Mouse (Mus musculus): ENCODE results near the gene Akna.

Gene Akna

GRCm38 (mm10) chr4:63384262-63384661 is 18.9 kb downstream of the Akna start:
- peak; percentile 43 for DNase-seq (ENCODE audit: low read depth, low spot score)

- DNase-seq (ENCODE audit: low read depth, low spot score) = no peak
These were observed 19.7 kb downstream of the Akna start for GRCm38 (mm10) chr4:63383474-63383873.

- DNase-seq (ENCODE audit: low read depth, low spot score) = no peak
These were observed 20.3 kb downstream of the Akna start for GRCm38 (mm10) chr4:63382676-63383369.

GRCm38 (mm10) chr4:63377483-63377882 is 25.7 kb downstream of the Akna start:
- no peak for DNase-seq (ENCODE audit: low read depth, low spot score)

- no peak for DNase-seq (ENCODE audit: low read depth, low spot score)
These were observed 27.8 kb downstream of the Akna start for GRCm38 (mm10) chr4:63375367-63375766.

DNA sequence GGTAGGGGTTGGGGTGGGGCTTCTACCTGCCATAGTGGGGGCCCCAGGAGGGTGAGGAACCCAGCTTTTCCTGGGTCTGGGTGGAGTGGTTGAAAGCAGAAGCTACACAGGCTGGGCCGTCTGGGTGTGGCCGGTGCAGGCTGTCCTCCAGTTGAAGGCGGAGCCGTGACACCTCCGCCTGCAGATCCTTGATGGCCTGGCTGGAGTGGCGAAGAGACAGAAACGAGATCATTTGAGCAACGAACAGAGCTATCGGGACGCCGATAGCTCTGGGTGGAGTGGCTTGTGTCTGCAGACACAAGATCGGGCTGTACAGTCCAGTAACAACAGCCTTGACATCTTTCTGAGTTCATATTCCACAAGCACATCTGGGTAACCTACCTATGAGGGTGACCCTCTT is 28.8 kb downstream of the Akna start:
- DNase-seq (ENCODE audit: low read depth, low spot score) = no peak

- DNase-seq (ENCODE audit: low read depth, low spot score) = no peak
These were observed 29.8 kb downstream of the Akna start for GRCm38 (mm10) chr4:63373404-63373803.

GRCm38 (mm10) chr4:63371890-63372289 is 31.3 kb downstream of the Akna start:
- DNase-seq (ENCODE audit: low read depth, low spot score) = peak; percentile 80

- DNase-seq (ENCODE audit: low read depth, low spot score) = no peak
These were observed 32.3 kb downstream of the Akna start for GRCm38 (mm10) chr4:63370897-63371296.

DNA sequence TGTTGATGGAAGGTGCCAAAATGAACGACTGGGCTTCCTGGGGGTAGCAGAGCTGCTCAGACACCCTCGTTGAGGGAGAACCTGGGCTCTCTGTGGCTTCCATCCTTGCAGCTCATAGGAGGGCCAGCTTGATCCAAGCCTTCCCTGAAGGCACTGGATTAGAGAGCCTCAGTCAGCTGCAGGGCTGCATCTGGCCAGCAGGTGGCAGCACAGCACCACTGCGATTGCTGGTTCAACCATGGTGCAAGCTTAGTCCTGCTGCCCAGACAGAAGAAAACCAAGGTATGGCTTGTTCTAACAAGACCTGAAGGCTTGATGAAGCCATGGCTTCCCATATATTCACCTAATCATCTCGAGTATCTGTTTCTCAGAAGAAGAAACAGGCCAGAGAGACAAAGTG is 34.6 kb downstream of the Akna start:
- peak; percentile 80 for DNase-seq (ENCODE audit: low read depth, low spot score)

DNA sequence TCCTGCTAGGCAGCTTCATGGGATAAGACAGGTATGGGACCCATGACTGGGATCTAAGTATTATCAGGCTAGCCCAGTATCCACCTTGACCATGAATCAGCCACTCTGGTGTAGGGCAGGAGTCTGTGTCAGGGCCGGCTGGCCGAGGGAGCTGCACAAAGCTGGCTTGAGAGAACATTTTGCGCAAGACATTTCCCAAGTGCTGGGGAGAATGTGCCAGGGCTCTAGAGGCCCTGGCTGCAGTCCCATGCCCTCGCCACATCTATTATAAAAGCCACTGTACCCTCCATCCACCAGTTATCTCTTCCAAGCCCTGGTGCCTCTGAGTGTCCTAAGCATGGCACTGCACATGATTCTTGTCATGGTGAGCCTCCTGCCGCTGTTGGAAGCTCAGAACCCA is 41.0 kb downstream of the Akna start, which contains the start of gene Orm2:
Gene Orm2 (plus strand): TSS at position 300 of the 400 bp plus-strand sequence.
- no peak for DNase-seq (ENCODE audit: low read depth, low spot score)

- DNase-seq (ENCODE audit: low read depth, low spot score) = no peak
These were observed 43.3 kb downstream of the Akna start for GRCm38 (mm10) chr4:63359861-63360260.

- no peak for DNase-seq (ENCODE audit: low read depth, low spot score)
These were observed 46.1 kb downstream of the Akna start for GRCm38 (mm10) chr4:63356981-63357570.

DNA sequence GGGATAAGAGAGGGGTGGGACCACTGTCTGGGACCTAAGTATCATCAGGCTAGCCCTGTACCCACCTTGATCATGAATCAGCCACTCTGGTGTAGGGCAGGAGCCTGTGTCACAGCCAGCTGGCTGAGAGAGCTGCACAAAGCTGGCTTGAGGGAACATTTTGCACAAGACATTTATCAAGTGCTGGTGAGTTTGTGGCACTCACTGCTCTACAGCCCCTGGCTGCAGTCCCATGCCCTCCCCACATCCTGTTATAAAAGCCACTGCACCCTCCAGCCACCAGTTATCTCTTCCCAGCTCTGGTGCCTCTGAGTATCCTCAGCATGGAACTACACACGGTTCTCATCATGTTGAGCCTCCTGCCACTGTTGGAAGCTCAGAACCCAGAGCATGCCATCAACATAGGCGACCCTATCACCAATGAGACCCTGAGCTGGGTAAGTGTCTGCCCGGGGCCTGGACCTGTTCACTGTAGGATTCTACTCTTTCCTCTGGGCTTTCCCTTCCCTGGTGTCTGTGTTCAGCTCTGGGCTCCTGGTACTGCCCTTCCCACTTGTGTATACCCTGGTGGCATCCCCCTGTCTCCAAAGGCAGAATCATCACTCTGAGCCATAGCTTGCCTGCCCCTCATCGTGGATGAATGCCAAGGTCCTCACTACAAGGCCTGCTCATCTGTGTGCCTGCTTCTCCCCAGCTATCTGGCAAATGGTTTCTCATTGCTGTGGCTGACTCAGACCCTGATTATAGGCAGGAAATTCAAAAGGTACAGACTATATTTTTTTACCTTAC is 47.1 kb downstream of the Akna start, which contains the start of gene Orm3:
Gene Orm3 (plus strand): TSS at position 286 of the 789 bp plus-strand sequence.
- DNase-seq (ENCODE audit: low read depth, low spot score) = no peak

DNA sequence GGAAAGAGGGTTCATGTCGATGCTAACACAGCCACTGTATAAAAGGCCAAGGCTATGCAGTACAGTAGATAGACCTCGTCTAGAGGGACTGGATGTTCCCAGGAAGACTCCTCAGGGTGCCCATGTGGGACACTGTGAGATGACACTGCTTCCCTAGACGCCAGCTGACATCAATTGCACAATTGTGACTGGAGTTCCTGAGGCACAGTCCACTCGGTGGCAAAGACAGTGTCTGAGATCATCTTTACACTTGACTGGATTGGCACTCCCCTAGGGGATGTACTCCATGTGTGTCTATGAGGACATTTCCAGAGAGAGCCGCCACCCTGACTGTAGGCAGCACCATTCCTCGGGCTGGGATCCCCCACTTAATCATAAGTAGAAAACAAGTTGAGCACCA is 54.6 kb downstream of the Akna start:
- no peak for DNase-seq (ENCODE audit: low read depth, low spot score)

- DNase-seq (ENCODE audit: low read depth, low spot score) = no peak
These were observed 56.5 kb downstream of the Akna start for GRCm38 (mm10) chr4:63346659-63347058.

DNA sequence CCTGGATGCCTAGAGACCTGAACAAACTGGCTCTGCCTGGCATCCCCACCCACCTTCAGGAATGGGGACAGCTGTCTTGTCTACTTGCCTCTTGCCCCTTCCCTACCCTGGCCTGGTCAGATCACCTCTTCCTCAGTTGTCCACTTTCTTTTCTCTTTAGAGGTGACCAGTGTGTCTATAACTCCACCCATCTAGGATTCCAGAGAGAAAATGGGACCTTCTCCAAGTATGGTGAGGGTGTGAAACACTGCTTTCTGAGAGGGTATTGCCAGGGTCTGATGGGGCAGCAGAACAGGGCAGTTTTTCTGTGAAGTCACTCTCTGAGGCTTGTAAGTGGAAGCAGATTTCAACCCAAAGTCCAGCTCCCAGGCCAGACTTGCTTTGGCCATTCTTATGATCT is 57.9 kb downstream of the Akna start:
- no peak for DNase-seq (ENCODE audit: low read depth, low spot score)

- DNase-seq (ENCODE audit: low read depth, low spot score) = no peak
These were observed 58.9 kb downstream of the Akna start, which contains the start of gene Orm1 for GRCm38 (mm10) chr4:63344295-63344694. TSS of gene Orm1 (plus strand) at chr4:63344560.

GRCm38 (mm10) chr4:63343608-63344007 is 59.5 kb downstream of the Akna start:
- no peak for DNase-seq (ENCODE audit: low read depth, low spot score)

- no peak for DNase-seq (ENCODE audit: low read depth, low spot score)
These were observed 60.7 kb downstream of the Akna start for GRCm38 (mm10) chr4:63342491-63342890.

- no peak for DNase-seq (ENCODE audit: low read depth, low spot score)
These were observed 64.6 kb downstream of the Akna start for GRCm38 (mm10) chr4:63338414-63339076.

DNA sequence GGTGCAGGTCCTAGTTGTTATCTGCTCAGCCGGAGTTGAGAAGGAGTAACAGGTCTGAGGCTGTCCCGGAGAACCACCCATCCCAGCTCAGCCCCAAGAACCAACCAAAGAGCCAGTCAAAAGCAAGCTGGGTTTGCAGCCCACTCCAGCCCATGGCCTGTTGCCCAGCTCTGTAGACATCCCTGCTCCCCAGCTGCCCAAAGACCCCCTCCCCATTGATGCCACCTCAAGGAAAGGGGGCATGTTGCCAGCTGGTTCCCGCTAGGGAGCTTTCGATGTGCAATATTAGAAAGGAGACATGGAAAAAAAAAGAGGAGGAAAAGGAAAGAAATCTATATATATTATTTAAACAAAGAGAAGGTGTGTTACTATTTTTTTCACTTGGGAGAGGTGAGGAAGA is 69.8 kb downstream of the Akna start:
- DNase-seq (ENCODE audit: low read depth, low spot score) = no peak

All from CD4-positive helper T cell, adult 2 months (primary cell).